Mouse (Mus musculus) liver, postnatal 0 days (tissue): ENCODE measurements around the gene Gm21987.

Experiments used
- CTCF ChIP-seq: sonication (generic); IDR thresholded peaks from 2 replicates; pipeline ENCODE4 v1.5.1; 2016; ENCODE audit warnings: antibody characterized with exemption, low read depth
- EP300 ChIP-seq: IDR thresholded peaks from 2 replicates; pipeline ENCODE4 v1.6.1; 2016; ENCODE audit warnings: antibody characterized with exemption, low read depth, mild to moderate bottlenecking

- TF ChIP-seq EP300, result no peak
- TF ChIP-seq CTCF, result no peak
Measured at GRCm38 (mm10) chr16:38373941-38374340, 27.1 kb downstream of the Gm21987 start.
